ENCODE assay signal across 8 mouse cellular contexts in genomic region chr3:89418170-89418860, GRCm38 (mm10). TPM values are rescaled to one million over a fixed set of nuclear protein-coding genes. Genes with fewer than 3 reads are reported as not detected.
DNase-seq lines count a peak whose midpoint lies in the region; ATAC-seq and TF ChIP-seq lines count a peak whose summit lies in the region.

Gene Cks1b (minus strand): TSS chr3:89418383.
Gene Shc1 (plus strand): TSS chr3:89418443.

- peak; percentile 100 for DNase-seq in brain, embryonic 14.5 days (ENCODE audit: low read depth)
- DNase-seq in liver, adult 2 months (ENCODE audit: extremely low read depth, low read depth, low spot score), result peak; percentile 100
- DNase-seq in splenic B cell, adult 2 months (ENCODE audit: low read depth, low spot score), result peak; percentile 97

- H3K9me3 ChIP-seq in erythroblast, embryonic 14.5 days (ENCODE audit: control insufficient read depth, low read length), result peaks cover 3% of the 10 kb centered on the region
- H3K9me3 ChIP-seq in heart, embryonic 11.5 days (replicated peaks; ENCODE audit: control insufficient read depth, low read length), result no peaks in the 10 kb centered on the region
- H3K9me3 ChIP-seq in kidney, embryonic 16.5 days (ENCODE audit: low read length), result no peaks in the 10 kb centered on the region

- H3K36me3 ChIP-seq in C2C12 (ENCODE audit: control insufficient read depth, insufficient read depth), result peaks cover 51% of the 10 kb centered on the region
- peaks cover 58% of the 10 kb centered on the region for H3K36me3 ChIP-seq in erythroblast, embryonic 14.5 days (ENCODE audit: control insufficient read depth)
- H3K36me3 ChIP-seq in heart, embryonic 11.5 days (ENCODE audit: control insufficient read depth, insufficient read depth, low read length), result peaks cover 20% of the 10 kb centered on the region
- peaks cover 29% of the 10 kb centered on the region for H3K36me3 ChIP-seq in kidney, embryonic 16.5 days (ENCODE audit: insufficient read depth, low read length)
- peaks cover 4% of the 10 kb centered on the region for H3K36me3 ChIP-seq in liver, adult 2 months (ENCODE audit: control insufficient read depth, insufficient read depth, low read length)
- peaks cover 11% of the 10 kb centered on the region for H3K36me3 ChIP-seq in myocyte (ENCODE audit: control insufficient read depth, insufficient read depth)
- no peaks in the 10 kb centered on the region for H3K36me3 ChIP-seq in splenic B cell, adult 2 months (ENCODE audit: control insufficient read depth, insufficient read depth, low read length, poor library complexity, severe bottlenecking)

- H3K9ac ChIP-seq in heart, embryonic 11.5 days (ENCODE audit: low read depth, low read length), result peak within 1 kb of the TSS; percentile 87
- H3K9ac ChIP-seq in kidney, embryonic 16.5 days (replicated peaks; ENCODE audit: low read length), result peak within 1 kb of the TSS; percentile 91
- H3K9ac ChIP-seq in liver, adult 2 months (ENCODE audit: low read depth, low read length), result peak within 1 kb of the TSS; percentile 81

- ATAC-seq in heart, embryonic 11.5 days (replicated peaks; ENCODE audit: insufficient number of reproducible peaks, low FRiP score, low TSS enrichment), result peak; percentile 89
- ATAC-seq in kidney, embryonic 16.5 days (ENCODE audit: low FRiP score, low TSS enrichment), result peak; percentile 94

- H3K4me3 ChIP-seq in C2C12 (ENCODE audit: insufficient read depth, poor library complexity, severe bottlenecking) (peak within 1 kb of the TSS; percentile 73), myocyte (peak within 1 kb of the TSS; percentile 63)
- H3K4me3 ChIP-seq in erythroblast, embryonic 14.5 days (replicated peaks), result peak within 1 kb of the TSS; percentile 96
- peak within 1 kb of the TSS; percentile 53 for H3K4me3 ChIP-seq in heart, embryonic 11.5 days (ENCODE audit: low read depth, low read length)
- H3K4me3 ChIP-seq in kidney, embryonic 16.5 days (ENCODE audit: low read length), result peak within 1 kb of the TSS; percentile 62
- H3K4me3 ChIP-seq in liver, adult 2 months (ENCODE audit: insufficient read depth, low read depth, low read length), result peak within 1 kb of the TSS; percentile 73

- WGBS in heart, embryonic 11.5 days (ENCODE audit: insufficient replicate concordance), result under 1% methylated on average over 39 of the region's 39 CpGs
- WGBS in kidney, embryonic 16.5 days, result under 1% methylated on average over 39 of the region's 39 CpGs
- under 1% methylated on average over 39 of the region's 39 CpGs for WGBS in liver, adult 2 months

- TF ChIP-seq POLR2A in brain, embryonic 14.5 days (IDR thresholded peaks at IDR 0.05; ENCODE audit: borderline replicate concordance, extremely low read depth, insufficient read depth, insufficient read length, poor library complexity, severe bottlenecking), result peak; percentile 28; the same call in 1 of the 2 replicates
- 0 out of 2 replicates have a peak, but pooled peaks have one; percentile 33 for TF ChIP-seq POLR2A in liver, adult 2 months (IDR thresholded peaks at IDR 0.05; ENCODE audit: extremely low read depth, insufficient read depth, low read length)
- peak; percentile 47 for TF ChIP-seq POLR2A in myocyte (IDR thresholded peaks at IDR 0.05; ENCODE audit: insufficient read length, low read depth)

- H3K79me3 ChIP-seq in C2C12 (ENCODE audit: low read depth), result peaks cover 54% of the 10 kb centered on the region

- peak within 1 kb of the TSS; percentile 90 for H3K4me2 ChIP-seq in heart, embryonic 11.5 days
- H3K4me2 ChIP-seq in kidney, embryonic 16.5 days (replicated peaks; ENCODE audit: low read depth, low read length), result peak within 1 kb of the TSS; percentile 88
- H3K4me2 ChIP-seq in myocyte (ENCODE audit: low read depth), result peak within 1 kb of the TSS; percentile 94

- H3K79me2 ChIP-seq in C2C12 (ENCODE audit: control insufficient read depth, insufficient read depth) (peaks cover 77% of the 10 kb centered on the region), myocyte (ENCODE audit: control insufficient read depth, insufficient read depth) (peaks cover 59% of the 10 kb centered on the region)
- peaks cover 8% of the 10 kb centered on the region; the same call in 1 of the 2 replicates for H3K79me2 ChIP-seq in liver, adult 2 months (ENCODE audit: control insufficient read depth, insufficient read depth, low read length)

- no peak for TF ChIP-seq CTCF in C2C12 (IDR thresholded peaks at IDR 0.05; ENCODE audit: control insufficient read depth, insufficient read depth, insufficient read length)
- TF ChIP-seq CTCF in brain, embryonic 14.5 days (IDR thresholded peaks at IDR 0.05; ENCODE audit: borderline replicate concordance, extremely low read depth, insufficient read depth, insufficient read length), result no peak
- TF ChIP-seq CTCF in liver, adult 2 months (IDR thresholded peaks at IDR 0.05; ENCODE audit: low read depth, low read length), result no peak

- H3K27me3 ChIP-seq in C2C12 (ENCODE audit: control insufficient read depth, insufficient read depth, insufficient read length) (no peaks in the 10 kb centered on the region), myocyte (ENCODE audit: control insufficient read depth, insufficient read depth, insufficient read length) (no peaks in the 10 kb centered on the region)
- no peaks in the 10 kb centered on the region for H3K27me3 ChIP-seq in erythroblast, embryonic 14.5 days (ENCODE audit: control insufficient read depth)
- H3K27me3 ChIP-seq in heart, embryonic 11.5 days (ENCODE audit: control insufficient read depth, insufficient read depth, low read length), result no peaks in the 10 kb centered on the region
- H3K27me3 ChIP-seq in kidney, embryonic 16.5 days (ENCODE audit: insufficient read depth, low read length), result no peaks in the 10 kb centered on the region
- no peaks in the 10 kb centered on the region for H3K27me3 ChIP-seq in liver, adult 2 months (ENCODE audit: control insufficient read depth, insufficient read depth, low read length)
- H3K27me3 ChIP-seq in splenic B cell, adult 2 months (ENCODE audit: control insufficient read depth, insufficient read depth, low read length, poor library complexity, severe bottlenecking), result no peaks in the 10 kb centered on the region

- peak within 1 kb of the TSS; percentile 97 for H3K27ac ChIP-seq in heart, embryonic 11.5 days (ENCODE audit: low read depth, low read length)
- peak within 1 kb of the TSS; percentile 100 for H3K27ac ChIP-seq in kidney, embryonic 16.5 days (ENCODE audit: low read length)
- peak within 1 kb of the TSS; percentile 99 for H3K27ac ChIP-seq in liver, adult 2 months (replicated peaks; ENCODE audit: insufficient read depth, low read depth, low read length)

- H3K4me1 ChIP-seq in erythroblast, embryonic 14.5 days (ENCODE audit: control insufficient read depth), result peaks cover 59% of the 10 kb centered on the region
- peaks cover 20% of the 10 kb centered on the region for H3K4me1 ChIP-seq in heart, embryonic 11.5 days (ENCODE audit: control insufficient read depth, insufficient read depth, low read length)
- H3K4me1 ChIP-seq in kidney, embryonic 16.5 days (ENCODE audit: insufficient read depth, low read length), result peaks cover 42% of the 10 kb centered on the region
- H3K4me1 ChIP-seq in liver, adult 2 months (ENCODE audit: control insufficient read depth, insufficient read depth, low read length), result peaks cover 11% of the 10 kb centered on the region

- peak within 1 kb of the TSS; percentile 86 for H3ac ChIP-seq in C2C12 (ENCODE audit: control insufficient read depth, insufficient read length, low read depth)
- H3ac ChIP-seq in myocyte (ENCODE audit: control insufficient read depth, insufficient read length), result peak within 1 kb of the TSS; percentile 54

TF ChIP-seq in C2C12, 6 proteins besides CTCF, POLR2A, EP300 and RAD21:
- TF ChIP-seq FOSL1 (IDR thresholded peaks at IDR 0.05; ENCODE audit: insufficient read depth, low read length, poor library complexity, severe bottlenecking) (no peak), MYOG (IDR thresholded peaks at IDR 0.05; ENCODE audit: control insufficient read depth, extremely low read depth, insufficient read length) (no peak), MAX (IDR thresholded peaks at IDR 0.05) (peak; percentile 71), USF1 (IDR thresholded peaks at IDR 0.05; ENCODE audit: low read depth) (no peak), MYOD1 (IDR thresholded peaks at IDR 0.05; ENCODE audit: control insufficient read depth, insufficient read length, low read depth) (no peak), CEBPB (IDR thresholded peaks at IDR 0.05; ENCODE audit: low read depth) (no peak)

TF ChIP-seq in myocyte, 11 proteins besides CTCF, POLR2A, EP300 and RAD21 (continues in another document):
- TF ChIP-seq USF1 (IDR thresholded peaks at IDR 0.05; ENCODE audit: low read depth) (no peak), E2F4 (IDR thresholded peaks at IDR 0.05; ENCODE audit: insufficient read depth) (peak; percentile 100), MYOD1 (IDR thresholded peaks at IDR 0.05; ENCODE audit: control insufficient read depth in 1 of 3, insufficient read length in 2 of 3, low read depth in 2 of 3) (no peak), POLR2AphosphoS2 (IDR thresholded peaks at IDR 0.05; ENCODE audit: insufficient read length, low read depth) (peak; percentile 27), TCF3 (IDR thresholded peaks at IDR 0.05; ENCODE audit: insufficient read length, low read depth) (no peak), TCF12 (IDR thresholded peaks at IDR 0.05; ENCODE audit: insufficient read depth, poor library complexity, severe bottlenecking) (no peak), MYOG (IDR thresholded peaks at IDR 0.05; ENCODE audit: control insufficient read depth in 1 of 3, insufficient read depth in 1 of 3, insufficient read length in 2 of 3, low read depth in 2 of 3) (no peak), SRF (IDR thresholded peaks at IDR 0.05; ENCODE audit: control insufficient read depth, insufficient read length, low read depth) (no peak), CEBPB (IDR thresholded peaks at IDR 0.05; ENCODE audit: insufficient read depth, poor library complexity, severe bottlenecking) (no peak)

RNA-seq across cellular contexts. Expression of gene Cks1b, which starts in this region (rescaled TPM):
- 446 TPM for polyA plus RNA-seq in C2C12 (2012; fragmentation: generic; extraction: Trizol)
- 79.8 and 129 TPM in 2 replicates for polyA plus RNA-seq in brain, embryonic 14.5 days (2012; rRNA removed)
- 6.9 and 7.4 TPM in 2 replicates for polyA plus RNA-seq in erythroblast, embryonic 14.5 days (2012)
- 399 and 411 TPM in 2 replicates for polyA plus RNA-seq in heart, embryonic 11.5 days (2014; fragmentation: Nextera tagmentation; extraction: Ambion mirVana)
- 483 and 495 TPM in 2 replicates for polyA plus RNA-seq in kidney, embryonic 16.5 days (2015; fragmentation: Nextera tagmentation; extraction: Ambion mirVana)
- total RNA-seq in liver, adult 2 months (2014; rRNA removed), result 3.0 and 6.0 TPM in 2 replicates
- 7.9 and 11.0 TPM in 2 replicates for polyA plus RNA-seq in liver, adult 2 months (2012; rRNA removed)
- polyA plus RNA-seq in myocyte (2012; fragmentation: generic; extraction: Trizol), result 113 TPM

RNA-seq across cellular contexts. Expression of gene Shc1, which starts in this region (rescaled TPM):
- polyA plus RNA-seq in C2C12 (2012; fragmentation: generic; extraction: Trizol) (86.3 TPM), myocyte (2012; fragmentation: generic; extraction: Trizol) (95.5 TPM)
- 29.5 and 30.2 TPM in 2 replicates for polyA plus RNA-seq in brain, embryonic 14.5 days (2012; rRNA removed)
- polyA plus RNA-seq in erythroblast, embryonic 14.5 days (2012), result 11.4 and 12.7 TPM in 2 replicates
- polyA plus RNA-seq in heart, embryonic 11.5 days (2014; fragmentation: Nextera tagmentation; extraction: Ambion mirVana), result 42.3 and 51.5 TPM in 2 replicates
- polyA plus RNA-seq in kidney, embryonic 16.5 days (2015; fragmentation: Nextera tagmentation; extraction: Ambion mirVana), result 115 and 118 TPM in 2 replicates
- total RNA-seq in liver, adult 2 months (2014; rRNA removed), result 37.7 and 42.0 TPM in 2 replicates
- 56.8 and 57.4 TPM in 2 replicates for polyA plus RNA-seq in liver, adult 2 months (2012; rRNA removed)

Comparison
In these comparisons a context has a peak if more than half of its experiments do, and no peak if none do; other contexts are left out.
1. Peak in every context shown above with its lines: DNase-seq, ATAC-seq, H3K4me3 ChIP-seq and H3K27ac ChIP-seq.